14 mouse cellular contexts compared by ENCODE assay signal in genomic region chr7:119476500-119477389, GRCm38 (mm10). TPM values are rescaled to one million over a fixed set of nuclear protein-coding genes. Genes with fewer than 3 reads are reported as not detected.
DNase-seq lines count a peak whose midpoint lies in the region; ATAC-seq lines count a peak whose summit lies in the region.
"Had no signal": no experiment of that assay in that cellular context is flagged by ENCODE, and none has a peak within 500 bp of the region (broad histone marks: within the 10 kb centered on the region; RNA-seq: fewer than 3 reads in every experiment).

No protein-coding gene starts in this region.

- no peaks in the 10 kb centered on the region for H3K27me3 ChIP-seq in midbrain, embryonic 13.5 days
- H3K27me3 ChIP-seq in midbrain, embryonic 10.5 days (ENCODE audit: low read depth, poor library complexity, severe bottlenecking), result no peaks in the 10 kb centered on the region
- no peaks in the 10 kb centered on the region for H3K27me3 ChIP-seq in kidney, embryonic 15.5 days
- no peaks in the 10 kb centered on the region for H3K27me3 ChIP-seq in midbrain, embryonic 11.5 days (ENCODE audit: control insufficient read depth, insufficient read depth, low read length)
- H3K27me3 ChIP-seq: heart, embryonic 13.5 days had no signal

- no peak overlapping the region for H3K27ac ChIP-seq in midbrain, embryonic 13.5 days
- no peak overlapping the region for H3K27ac ChIP-seq in midbrain, embryonic 10.5 days (replicated peaks)
- H3K27ac ChIP-seq in kidney, embryonic 15.5 days, result peak overlapping the region; percentile 27; the same call in 1 of the 2 replicates
- no peak overlapping the region for H3K27ac ChIP-seq in midbrain, embryonic 11.5 days (ENCODE audit: low read depth, low read length)
- H3K27ac ChIP-seq: heart, embryonic 13.5 days; left cerebral cortex, adult 2 months had no signal

- WGBS in midbrain, embryonic 13.5 days, result 81% methylated on average over 33 of the region's 33 CpGs
- WGBS in midbrain, embryonic 10.5 days, result 81% methylated on average over 33 of the region's 33 CpGs
- WGBS in kidney, embryonic 15.5 days, result 54% methylated on average over 33 of the region's 33 CpGs
- 80% methylated on average over 33 of the region's 33 CpGs for WGBS in midbrain, embryonic 11.5 days

- no peaks in the 10 kb centered on the region for H3K36me3 ChIP-seq in midbrain, embryonic 13.5 days
- no peaks in the 10 kb centered on the region for H3K36me3 ChIP-seq in midbrain, embryonic 10.5 days
- no peaks in the 10 kb centered on the region for H3K36me3 ChIP-seq in kidney, embryonic 15.5 days
- no peaks in the 10 kb centered on the region for H3K36me3 ChIP-seq in midbrain, embryonic 11.5 days (ENCODE audit: control insufficient read depth, insufficient read depth, low read length)
- H3K36me3 ChIP-seq: heart, embryonic 13.5 days had no signal

- no peak overlapping the region for H3K4me2 ChIP-seq in midbrain, embryonic 13.5 days (replicated peaks)
- no peak overlapping the region for H3K4me2 ChIP-seq in kidney, embryonic 15.5 days
- H3K4me2 ChIP-seq in midbrain, embryonic 11.5 days, result no peak overlapping the region
- H3K4me2 ChIP-seq: heart, embryonic 13.5 days had no signal

- no peak overlapping the region for H3K9ac ChIP-seq in midbrain, embryonic 13.5 days (replicated peaks)
- H3K9ac ChIP-seq in kidney, embryonic 15.5 days, result no peak overlapping the region
- H3K9ac ChIP-seq in midbrain, embryonic 11.5 days (ENCODE audit: low read length), result no peak overlapping the region
- H3K9ac ChIP-seq: heart, embryonic 13.5 days had no signal

- H3K4me3 ChIP-seq in midbrain, embryonic 13.5 days (replicated peaks), result no peak overlapping the region
- no peak overlapping the region for H3K4me3 ChIP-seq in midbrain, embryonic 10.5 days
- H3K4me3 ChIP-seq in kidney, embryonic 15.5 days (replicated peaks), result no peak overlapping the region
- no peak overlapping the region for H3K4me3 ChIP-seq in midbrain, embryonic 11.5 days (ENCODE audit: low read depth, low read length)
- H3K4me3 ChIP-seq: heart, embryonic 13.5 days; left cerebral cortex, adult 2 months had no signal

- DNase-seq in CD4-positive, CD25-positive, alpha-beta regulatory T cell, adult 2 months (ENCODE audit: low read depth, low spot score), result peak; percentile 1
- no peak for DNase-seq in midbrain, embryonic 10.5 days (ENCODE audit: low spot score)
- peak; percentile 44 for DNase-seq in retina, embryonic 14.5 days (ENCODE audit: low spot score)
- DNase-seq in ovary, postnatal 36 days (ENCODE audit: low spot score), result no peak
- DNase-seq in midbrain, embryonic 11.5 days (ENCODE audit: low spot score, missing footprints), result no peak
- DNase-seq: lung, postnatal 36 days; right cerebral cortex, postnatal 25 days; thymus, postnatal 36 days had no signal

- ATAC-seq in CD4-positive, CD25-positive, alpha-beta regulatory T cell, adult 4 months, result no peak
- ATAC-seq in midbrain, embryonic 13.5 days, result 0 out of 2 replicates have a peak, but pooled peaks have one; percentile 24
- ATAC-seq in kidney, embryonic 15.5 days (replicated peaks; ENCODE audit: low FRiP score), result peak; percentile 91
- no peak for ATAC-seq in midbrain, embryonic 11.5 days (ENCODE audit: low FRiP score)

- H3K9me3 ChIP-seq in midbrain, embryonic 13.5 days, result no peaks in the 10 kb centered on the region
- no peaks in the 10 kb centered on the region for H3K9me3 ChIP-seq in midbrain, embryonic 10.5 days (replicated peaks)
- H3K9me3 ChIP-seq in kidney, embryonic 15.5 days (replicated peaks), result no peaks in the 10 kb centered on the region
- no peaks in the 10 kb centered on the region for H3K9me3 ChIP-seq in midbrain, embryonic 11.5 days (ENCODE audit: control insufficient read depth, low read length)
- H3K9me3 ChIP-seq: heart, embryonic 13.5 days had no signal

- H3K4me1 ChIP-seq in midbrain, embryonic 13.5 days (replicated peaks), result no peaks in the 10 kb centered on the region
- H3K4me1 ChIP-seq in midbrain, embryonic 10.5 days, result no peaks in the 10 kb centered on the region
- peaks cover 13% of the 10 kb centered on the region for H3K4me1 ChIP-seq in kidney, embryonic 15.5 days
- H3K4me1 ChIP-seq in midbrain, embryonic 11.5 days (ENCODE audit: control insufficient read depth, insufficient read depth, low read length), result no peaks in the 10 kb centered on the region
- H3K4me1 ChIP-seq: heart, embryonic 13.5 days had no signal

RNA-seq across cellular contexts. Expression of gene Umod, which starts 2.3 kb away (rescaled TPM):
- not detected for polyA plus RNA-seq in CD4-positive, CD25-positive, alpha-beta regulatory T cell, adult 4 months (2017; shearing (Covaris generic))
- polyA plus RNA-seq in midbrain, embryonic 13.5 days (2015; fragmentation: Nextera tagmentation; extraction: Ambion mirVana), result not detected in 2 replicates
- polyA plus RNA-seq in midbrain, embryonic 10.5 days (2016; fragmentation: Nextera tagmentation; extraction: Ambion mirVana), result not detected in 2 replicates
- 3.5 and 4.6 TPM in 2 replicates for polyA plus RNA-seq in kidney, embryonic 15.5 days (2015; fragmentation: Nextera tagmentation; extraction: Ambion mirVana)
- polyA plus RNA-seq in midbrain, embryonic 11.5 days (2014; fragmentation: Nextera tagmentation; extraction: Ambion mirVana), result not detected in 2 replicates
- polyA plus RNA-seq: heart, embryonic 13.5 days; neural tube, embryonic 11.5 days had no signal

RNA-seq across cellular contexts. Expression of gene Gp2, which starts 17.7 kb away (rescaled TPM):
- polyA plus RNA-seq in CD4-positive, CD25-positive, alpha-beta regulatory T cell, adult 4 months (2017; shearing (Covaris generic)), result not detected
- polyA plus RNA-seq in midbrain, embryonic 13.5 days (2015; fragmentation: Nextera tagmentation; extraction: Ambion mirVana), result not detected in 2 replicates
- polyA plus RNA-seq in midbrain, embryonic 10.5 days (2016; fragmentation: Nextera tagmentation; extraction: Ambion mirVana), result not detected in 2 replicates
- 0.14 TPM in 1 of 2 replicates, not detected in the other for polyA plus RNA-seq in kidney, embryonic 15.5 days (2015; fragmentation: Nextera tagmentation; extraction: Ambion mirVana)
- polyA plus RNA-seq in midbrain, embryonic 11.5 days (2014; fragmentation: Nextera tagmentation; extraction: Ambion mirVana), result not detected in 2 replicates
- polyA plus RNA-seq: heart, embryonic 13.5 days; neural tube, embryonic 11.5 days had no signal

RNA-seq across cellular contexts. Expression of gene Acsm5, which starts 42.5 kb away (rescaled TPM):
- polyA plus RNA-seq in CD4-positive, CD25-positive, alpha-beta regulatory T cell, adult 4 months (2017; shearing (Covaris generic)), result not detected
- not detected in 2 replicates for polyA plus RNA-seq in midbrain, embryonic 13.5 days (2015; fragmentation: Nextera tagmentation; extraction: Ambion mirVana)
- polyA plus RNA-seq in midbrain, embryonic 10.5 days (2016; fragmentation: Nextera tagmentation; extraction: Ambion mirVana), result not detected in 2 replicates
- 0.64 and 1.0 TPM in 2 replicates for polyA plus RNA-seq in kidney, embryonic 15.5 days (2015; fragmentation: Nextera tagmentation; extraction: Ambion mirVana)
- polyA plus RNA-seq in midbrain, embryonic 11.5 days (2014; fragmentation: Nextera tagmentation; extraction: Ambion mirVana), result not detected in 2 replicates
- polyA plus RNA-seq: heart, embryonic 13.5 days; neural tube, embryonic 11.5 days had no signal

RNA-seq across cellular contexts. Expression of gene Pdilt, which starts 46.5 kb away (rescaled TPM):
- polyA plus RNA-seq in CD4-positive, CD25-positive, alpha-beta regulatory T cell, adult 4 months (2017; shearing (Covaris generic)), result not detected
- polyA plus RNA-seq in midbrain, embryonic 13.5 days (2015; fragmentation: Nextera tagmentation; extraction: Ambion mirVana), result 0.12 and 0.15 TPM in 2 replicates
- 0.06 TPM in 1 of 2 replicates, not detected in the other for polyA plus RNA-seq in midbrain, embryonic 10.5 days (2016; fragmentation: Nextera tagmentation; extraction: Ambion mirVana)
- 0.06 and 0.10 TPM in 2 replicates for polyA plus RNA-seq in kidney, embryonic 15.5 days (2015; fragmentation: Nextera tagmentation; extraction: Ambion mirVana)
- not detected in 2 replicates for polyA plus RNA-seq in midbrain, embryonic 11.5 days (2014; fragmentation: Nextera tagmentation; extraction: Ambion mirVana)
- polyA plus RNA-seq: heart, embryonic 13.5 days had no signal

Comparison
In these comparisons a context has a peak if more than half of its experiments do, and no peak if none do; other contexts are left out.
1. ATAC-seq: peak in midbrain, embryonic 13.5 days (single experiment) and kidney, embryonic 15.5 days (single experiment); none in CD4-positive, CD25-positive, alpha-beta regulatory T cell, adult 4 months (single experiment) and midbrain, embryonic 11.5 days (single experiment).
2. DNase-seq: peak in CD4-positive, CD25-positive, alpha-beta regulatory T cell, adult 2 months (single experiment) and retina, embryonic 14.5 days (single experiment); none in midbrain, embryonic 10.5 days (single experiment), ovary, postnatal 36 days (single experiment) and midbrain, embryonic 11.5 days (single experiment).